Mouse (Mus musculus) effector memory CD4-positive, alpha-beta T cell, adult 7 months (primary cell): ENCODE data around the gene Gpr25. TPM values are rescaled to one million over a fixed set of nuclear protein-coding genes. Genes with fewer than 3 reads are reported as not detected.

ENCODE experiments used
- polyA plus RNA-seq: library from polyadenylated mRNA; unstranded; fragments of 100-300 nt; shearing (Covaris generic); gene quantifications from one replicate; pipeline ENCODE4 v1.2.1, GENCODE M21; 2017

The Gpr25 gene
- polyA plus RNA-seq = not detected

DNA sequence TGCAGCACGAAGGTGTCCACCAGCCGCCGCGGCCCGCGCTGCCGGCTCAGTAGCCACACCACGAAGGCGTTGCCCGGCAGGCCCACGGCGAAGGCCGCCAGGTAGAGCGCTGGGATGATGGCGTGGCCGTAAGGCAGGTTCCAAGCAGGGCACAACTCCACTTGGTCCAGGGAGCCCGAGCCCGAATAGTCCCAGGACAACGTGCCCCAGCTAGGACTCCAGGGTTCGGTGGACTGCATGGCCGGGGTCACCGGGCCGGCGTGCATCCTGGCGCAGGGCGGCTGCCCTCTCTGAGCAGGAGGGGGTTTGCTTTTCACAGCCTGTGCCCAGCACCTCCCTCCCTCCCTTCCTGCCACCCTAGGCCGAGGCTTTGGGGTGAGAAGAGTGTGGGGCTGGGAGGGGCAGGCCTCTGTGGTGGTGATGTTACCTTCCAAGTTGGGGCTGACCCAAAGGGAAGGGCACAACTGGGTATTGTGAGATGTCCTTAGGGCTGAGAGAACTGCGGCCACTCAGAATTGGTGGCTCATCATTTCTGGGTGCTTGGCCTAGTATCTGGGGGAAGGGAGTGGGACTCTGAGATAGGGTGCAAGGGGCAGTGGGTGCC, at the start of gene Gpr25:
Gene Gpr25, minus strand, starts transcription at position 239 of the 604 bp plus-strand sequence.

DNA sequence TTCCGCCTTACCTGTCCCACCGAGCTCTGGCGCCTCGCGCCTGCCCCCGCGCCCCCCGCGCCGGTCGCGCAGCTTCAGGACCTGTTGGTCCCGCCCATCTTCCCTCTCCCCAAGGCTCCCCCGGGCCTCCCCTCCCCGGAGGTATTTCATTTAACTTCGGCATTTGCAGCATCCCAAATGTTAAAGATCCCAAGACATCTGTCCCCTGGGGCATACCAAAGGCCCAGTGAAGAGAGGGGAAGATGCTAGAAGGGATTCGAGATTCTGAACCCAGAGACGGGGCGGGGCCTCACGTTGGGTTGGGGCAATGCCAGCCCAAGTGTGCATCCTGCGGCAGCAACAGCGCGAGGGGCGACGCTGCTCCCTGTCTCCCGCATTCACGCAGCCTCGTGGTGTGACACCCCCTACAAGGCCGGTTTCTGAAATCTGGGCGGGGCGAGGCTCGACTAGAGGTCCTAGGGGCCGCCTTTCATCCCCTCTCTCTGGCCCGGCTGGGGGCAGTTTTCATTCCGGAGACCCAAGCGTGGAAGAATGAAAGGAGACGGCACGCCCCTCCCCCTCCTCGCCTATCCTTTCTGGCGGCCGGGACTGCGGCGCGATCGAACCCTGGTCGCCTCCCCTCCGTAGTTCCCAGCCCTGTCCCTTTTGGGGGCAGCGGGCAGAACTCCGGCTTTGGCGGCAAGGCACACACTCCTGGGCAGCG, 26.6 kb downstream of the Gpr25 start, which contains the start of gene Inava:
Gene Inava, minus strand, starts transcription at position 373 of the 703 bp plus-strand sequence.

DNA sequence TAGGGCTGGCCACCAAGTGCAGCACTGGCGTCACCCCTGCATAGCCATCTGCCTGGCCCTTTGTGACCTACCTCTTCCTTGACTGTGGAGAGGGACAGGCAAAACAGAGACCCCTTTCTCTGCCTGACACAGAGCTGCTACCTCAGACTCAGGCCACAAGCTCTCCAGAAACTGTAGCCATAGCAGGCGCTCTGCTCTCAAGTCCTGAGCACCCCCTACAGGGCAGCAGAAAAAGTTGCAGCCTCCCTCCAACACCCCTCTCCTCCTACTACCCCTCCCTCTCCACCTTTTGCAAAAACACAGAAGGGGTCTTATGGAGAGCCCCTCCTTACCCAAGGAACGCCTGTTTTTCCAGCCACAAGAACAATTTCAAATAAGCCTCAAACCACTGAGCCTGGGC, 47.9 kb downstream of the Gpr25 start, which contains the start of gene Mroh3:
Gene Mroh3, minus strand, starts transcription at position 26 of the 400 bp plus-strand sequence.

Other genes starting within 250 kb of the Gpr25 start
- not detected for gene Ascl5, start 210.1 kb downstream of the Gpr25 start, polyA plus RNA-seq
- not detected for gene Cacna1s, start 208.1 kb downstream of the Gpr25 start, polyA plus RNA-seq
- gene Kif21b, start 129.5 kb downstream of the Gpr25 start, polyA plus RNA-seq = 28.1 TPM
- gene Mroh3, start 48.0 kb downstream of the Gpr25 start, polyA plus RNA-seq = not detected
- not detected for gene Inava, start 26.6 kb downstream of the Gpr25 start, polyA plus RNA-seq
- 17.7 TPM for gene Camsap2, start 85.2 kb upstream of the Gpr25 start, polyA plus RNA-seq
- gene Ddx59, start 154.4 kb upstream of the Gpr25 start, polyA plus RNA-seq = 14.6 TPM
- gene Kif14, start 205.5 kb upstream of the Gpr25 start, polyA plus RNA-seq = 0.41 TPM